Mouse (Mus musculus) mesoderm, embryonic 11.5 days (tissue): ENCODE measurements at regions not wholly inside any gene's neighbourhood (a gene's known extent, or its start where the extent isn't known, plus 50 kb on each side); places are given as distances from the start of the nearest gene placed in this dataset.
A peak's percentile ranks its signal among the peaks of the same experiment; 100 is the strongest.

Source experiments
- DNase-seq: peaks from one replicate; pipeline ENCODE4 v3.0.0-alpha.2; 2012; ENCODE audit warnings: low read depth, low spot score

DNA sequence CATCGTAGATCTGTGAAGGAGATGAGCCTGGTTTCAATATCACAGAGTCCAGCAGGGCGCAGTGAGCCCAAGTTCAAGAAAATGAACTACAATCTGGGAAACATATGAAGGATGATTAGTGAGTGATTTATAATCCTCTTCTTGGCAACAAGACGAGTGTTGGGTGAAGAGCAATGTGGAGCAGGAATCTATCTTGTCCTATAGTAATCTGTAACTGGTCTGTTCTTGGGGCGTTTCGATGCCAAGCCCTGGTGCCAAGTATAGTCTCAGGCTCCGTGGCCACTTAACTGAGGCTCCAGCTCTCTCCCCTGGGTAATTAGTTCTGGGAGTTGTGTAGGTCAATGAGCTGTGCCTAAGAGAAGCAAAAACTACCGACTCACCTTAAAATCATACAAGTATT, 154.4 kb upstream of the Gorab start:
- DNase-seq, result no peak

GRCm38 (mm10) chr1:163555185-163555584, 151.7 kb upstream of the Gorab start:
- no peak for DNase-seq

DNA sequence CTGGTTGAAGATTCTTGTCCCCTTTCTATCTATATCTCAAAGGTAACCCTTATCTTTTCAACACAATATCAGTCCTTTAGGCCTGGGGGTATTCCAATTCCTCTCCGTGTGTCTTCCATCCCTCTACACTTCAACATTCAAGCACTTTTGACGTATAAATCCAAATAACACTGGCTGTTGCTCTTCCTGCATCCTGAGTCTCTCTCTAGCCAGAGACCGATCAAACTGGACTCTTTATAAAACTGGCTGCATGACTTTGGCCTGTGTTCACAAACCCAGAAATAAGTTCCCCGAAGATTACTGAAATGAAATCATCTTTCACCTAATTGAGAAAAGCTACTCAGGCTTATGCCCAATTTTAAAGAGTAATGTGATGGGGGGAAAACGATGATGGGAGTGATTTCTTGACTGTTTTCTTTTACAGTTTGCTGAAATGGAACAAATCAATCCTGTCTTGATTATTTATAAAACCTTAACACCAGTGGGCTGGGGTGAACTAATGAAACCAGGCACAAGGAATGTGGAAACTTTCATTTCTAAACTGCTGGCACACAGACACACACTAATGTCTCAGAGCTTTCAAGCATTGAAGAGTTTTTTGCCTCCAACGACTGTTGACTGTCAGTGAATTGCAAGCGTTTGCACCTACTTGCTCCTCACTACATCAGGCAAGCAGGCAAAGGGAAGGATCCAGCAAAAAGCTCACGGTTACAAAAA, 135.5 kb upstream of the Gorab start:
- DNase-seq, result no peak

- DNase-seq, result no peak
These were observed 127.1 kb upstream of the Gorab start for GRCm38 (mm10) chr1:163530563-163530962.

DNA sequence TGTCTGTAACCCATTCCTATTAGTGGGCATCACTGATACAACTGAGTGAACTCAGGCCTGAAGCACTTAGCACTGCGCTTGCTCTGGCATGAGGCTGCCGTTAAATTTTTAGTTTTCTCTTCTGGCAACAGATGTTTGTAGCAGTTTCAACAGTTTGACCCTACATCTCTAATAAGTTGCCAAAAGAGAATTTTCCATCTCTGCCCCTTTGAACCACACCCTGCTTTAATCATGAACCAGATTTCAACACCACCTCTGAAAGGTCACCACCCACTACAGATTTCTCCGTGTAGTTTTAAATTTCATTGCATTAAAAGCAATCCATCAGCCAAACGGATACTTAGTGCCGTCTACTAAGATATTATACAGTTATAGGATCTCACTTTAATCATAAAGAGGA, 114.5 kb upstream of the Gorab start:
- no peak for DNase-seq

DNA sequence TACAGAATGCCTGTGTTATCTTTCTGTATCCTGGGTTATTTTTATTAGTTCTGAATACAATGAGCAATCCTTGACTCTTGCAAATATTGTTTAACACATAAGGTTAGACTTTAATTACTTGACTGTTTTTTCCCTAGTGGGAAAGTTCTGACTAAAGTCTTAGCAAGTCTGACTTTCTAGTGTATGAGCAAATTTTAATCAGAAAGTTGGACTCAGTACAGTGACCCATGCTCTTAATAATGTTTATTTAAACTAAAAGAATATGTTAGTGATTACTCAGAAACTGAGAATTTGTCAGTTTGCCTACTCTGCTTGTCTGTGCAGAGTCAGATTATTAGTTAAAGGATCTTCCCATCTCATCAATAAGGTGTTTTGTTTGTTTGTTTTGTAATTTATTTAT, 109.4 kb upstream of the Gorab start:
- no peak for DNase-seq

DNA sequence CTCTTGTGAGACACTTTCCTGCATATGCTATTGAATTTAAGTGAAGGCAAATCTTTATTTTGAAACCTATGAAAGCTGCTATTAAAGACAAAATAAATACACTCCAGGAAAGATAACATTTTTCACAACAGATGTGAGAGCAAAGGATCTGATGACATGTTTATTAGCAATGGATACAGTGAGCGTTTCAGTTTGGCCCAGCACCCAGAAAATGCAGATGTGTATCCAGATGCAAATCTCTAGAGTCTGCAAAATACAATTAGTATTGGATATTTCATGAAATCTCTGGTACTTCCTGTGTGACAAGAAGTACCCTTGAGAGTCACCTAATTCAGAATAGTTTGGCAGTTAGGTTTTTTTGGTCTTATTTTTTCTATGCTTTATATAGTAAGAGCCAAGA, 108.5 kb upstream of the Gorab start:
- no peak for DNase-seq

GRCm38 (mm10) chr1:163505035-163505434, 101.6 kb upstream of the Gorab start:
- no peak for DNase-seq

- no peak for DNase-seq
These were observed 99.1 kb upstream of the Gorab start for GRCm38 (mm10) chr1:163502557-163502956.

DNA sequence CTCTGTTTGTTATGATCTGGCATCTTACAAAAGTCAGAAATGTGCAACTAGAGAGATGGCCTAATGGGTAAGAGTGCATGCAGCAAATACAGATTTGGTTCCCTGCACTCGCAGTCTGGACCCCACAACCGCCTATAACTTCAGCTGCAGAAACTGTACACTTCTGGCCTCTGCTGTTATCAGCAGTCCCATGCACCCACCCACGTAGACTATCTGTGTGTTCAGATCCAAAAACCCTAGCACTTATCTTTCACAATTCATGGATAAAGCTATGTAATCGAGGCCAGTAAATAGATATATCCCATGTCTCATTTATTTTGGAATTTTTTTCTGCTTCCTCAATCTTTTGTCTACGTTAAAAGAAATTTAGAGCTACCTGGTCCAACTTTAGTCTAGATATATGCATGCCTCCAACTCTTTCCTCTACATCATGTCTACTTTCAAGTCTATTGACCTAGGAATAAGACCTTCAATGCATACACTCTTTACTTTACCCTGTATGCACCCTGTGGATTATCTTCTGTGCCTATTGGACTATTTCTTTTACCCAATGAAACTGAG, 95.0 kb upstream of the Gorab start:
- no peak for DNase-seq

DNA sequence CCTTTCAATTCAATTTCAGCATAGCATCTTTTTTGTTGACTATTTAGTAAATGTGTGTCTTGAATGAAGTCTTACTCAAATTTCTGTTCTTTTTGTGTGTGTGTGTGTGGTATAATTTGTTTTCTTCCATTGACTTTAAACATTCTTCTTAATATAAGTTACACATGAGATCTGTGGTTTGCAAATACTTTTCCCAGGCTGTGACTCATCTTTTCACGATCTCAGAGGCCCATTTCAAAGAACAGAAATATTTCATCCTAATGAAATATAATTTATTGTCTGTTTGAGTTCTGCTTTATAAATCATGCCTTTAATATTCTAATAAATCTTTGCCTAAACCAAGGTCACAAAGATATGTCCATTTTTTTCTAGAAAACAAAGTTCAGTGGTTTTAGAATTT, 92.9 kb upstream of the Gorab start:
- no peak for DNase-seq

DNA sequence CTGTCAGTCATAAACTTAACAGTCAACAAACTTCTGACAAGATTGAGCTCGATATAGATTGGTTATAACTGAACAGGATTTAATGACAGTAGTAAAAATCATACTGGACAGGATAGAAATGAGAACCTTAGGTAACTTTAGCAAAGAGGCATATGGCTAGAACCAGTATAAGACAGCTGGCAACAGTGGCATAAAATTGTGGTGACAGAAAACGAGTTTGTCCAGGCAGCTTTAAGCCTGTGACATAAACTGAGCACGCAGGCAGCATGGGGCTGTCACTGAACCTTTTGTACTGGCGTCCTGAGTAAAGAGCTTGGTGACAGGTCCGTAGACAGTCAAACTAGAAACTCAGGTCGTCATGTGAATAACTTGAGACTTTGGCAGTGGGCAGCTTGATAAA, 85.1 kb upstream of the Gorab start:
- DNase-seq, result no peak

DNA sequence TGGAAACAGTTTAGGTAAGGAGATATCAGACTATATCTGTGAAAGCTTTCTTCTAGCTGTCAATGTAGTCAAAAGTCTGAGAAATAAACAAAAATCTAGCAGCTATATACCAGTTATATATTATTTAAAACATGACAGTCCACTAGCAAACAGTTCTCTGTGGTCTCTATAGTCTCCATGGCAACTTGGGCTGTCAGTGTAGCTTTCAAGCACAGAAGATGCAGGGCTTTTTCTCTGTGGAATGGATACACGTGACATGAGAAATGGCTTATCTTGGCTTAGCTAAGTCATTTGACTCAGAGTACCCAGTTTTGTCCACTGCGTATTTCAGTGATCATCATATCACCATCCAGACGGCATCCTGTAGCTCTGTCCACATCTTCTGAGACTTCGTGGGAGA, 84.6 kb upstream of the Gorab start:
- DNase-seq, result no peak

DNA sequence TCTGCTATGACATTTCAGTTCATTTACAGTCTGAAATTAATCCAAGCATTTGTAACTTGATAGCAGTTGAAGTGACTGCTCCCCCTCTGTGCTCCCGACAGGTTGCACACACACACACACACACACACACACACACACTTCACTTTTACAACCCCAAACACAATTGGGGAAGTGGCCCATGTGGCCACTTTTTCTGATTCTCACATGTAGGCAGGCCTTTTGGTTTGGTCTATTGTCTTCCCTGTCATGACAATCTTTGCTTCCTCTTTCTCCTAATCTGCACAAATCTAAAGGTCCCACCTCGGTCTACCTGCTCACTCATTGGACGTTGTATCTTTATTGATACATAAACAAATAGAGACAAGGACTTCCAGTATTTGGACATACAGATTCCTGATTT, 79.6 kb upstream of the Gorab start:
- no peak for DNase-seq

DNA sequence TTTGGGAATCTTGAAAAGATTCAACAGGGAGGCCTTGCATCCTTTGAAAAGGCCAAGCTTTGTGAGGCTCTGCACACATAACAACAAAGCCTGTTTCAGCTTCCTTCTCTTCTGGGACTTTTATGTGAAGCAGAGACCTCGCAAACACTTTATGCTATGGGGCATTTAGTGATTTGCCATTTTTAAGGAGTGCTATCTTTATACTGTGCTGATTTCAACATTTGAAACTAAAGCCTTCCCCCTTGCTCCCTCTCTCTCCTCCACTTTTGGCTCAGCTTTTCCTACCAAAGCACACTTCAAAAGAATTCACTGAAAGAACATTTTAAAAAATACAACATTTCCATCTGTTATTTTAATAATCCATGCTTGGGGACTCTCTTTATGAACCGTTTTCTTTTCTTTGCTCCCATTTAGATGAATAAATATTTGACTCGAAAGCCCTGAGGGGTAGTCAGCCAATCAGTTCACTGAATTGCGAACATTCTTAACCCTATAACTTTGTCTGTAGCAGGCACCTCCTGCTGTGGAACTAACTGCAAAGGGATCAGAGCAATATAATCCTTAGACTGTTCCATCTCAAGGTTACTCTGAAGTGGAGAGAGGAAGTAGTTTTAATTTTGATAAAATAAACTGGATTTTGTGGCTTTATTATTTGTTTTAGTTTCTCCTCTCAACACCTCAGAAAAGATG, 74.2 kb upstream of the Gorab start:
- peak; percentile 42 for DNase-seq

DNA sequence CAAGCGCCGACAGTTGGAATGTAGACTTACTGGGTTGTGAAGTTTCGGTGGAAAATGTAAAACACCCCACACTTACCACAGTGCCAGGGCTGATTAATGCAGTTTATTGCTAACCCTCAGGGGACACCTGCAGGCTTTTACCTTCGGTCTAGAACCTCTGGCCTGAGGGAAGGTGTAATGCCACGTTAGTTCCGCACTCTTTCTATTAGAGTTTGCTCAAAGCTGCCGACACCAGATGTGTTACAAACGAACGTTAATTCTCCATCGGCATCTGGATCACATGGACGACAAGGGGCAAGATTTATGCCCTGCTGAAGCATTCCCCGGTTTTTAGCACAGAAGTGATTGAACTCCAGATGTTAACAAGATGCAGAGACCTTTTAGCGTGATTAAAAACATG, 57.7 kb upstream of the Gorab start:
- DNase-seq, result peak; percentile 62

GRCm38 (mm10) chr1:163456366-163456765, 52.9 kb upstream of the Gorab start:
- DNase-seq, result no peak
